Mouse (Mus musculus): ENCODE data around the gene Yif1b.

Gene Yif1b

DNA sequence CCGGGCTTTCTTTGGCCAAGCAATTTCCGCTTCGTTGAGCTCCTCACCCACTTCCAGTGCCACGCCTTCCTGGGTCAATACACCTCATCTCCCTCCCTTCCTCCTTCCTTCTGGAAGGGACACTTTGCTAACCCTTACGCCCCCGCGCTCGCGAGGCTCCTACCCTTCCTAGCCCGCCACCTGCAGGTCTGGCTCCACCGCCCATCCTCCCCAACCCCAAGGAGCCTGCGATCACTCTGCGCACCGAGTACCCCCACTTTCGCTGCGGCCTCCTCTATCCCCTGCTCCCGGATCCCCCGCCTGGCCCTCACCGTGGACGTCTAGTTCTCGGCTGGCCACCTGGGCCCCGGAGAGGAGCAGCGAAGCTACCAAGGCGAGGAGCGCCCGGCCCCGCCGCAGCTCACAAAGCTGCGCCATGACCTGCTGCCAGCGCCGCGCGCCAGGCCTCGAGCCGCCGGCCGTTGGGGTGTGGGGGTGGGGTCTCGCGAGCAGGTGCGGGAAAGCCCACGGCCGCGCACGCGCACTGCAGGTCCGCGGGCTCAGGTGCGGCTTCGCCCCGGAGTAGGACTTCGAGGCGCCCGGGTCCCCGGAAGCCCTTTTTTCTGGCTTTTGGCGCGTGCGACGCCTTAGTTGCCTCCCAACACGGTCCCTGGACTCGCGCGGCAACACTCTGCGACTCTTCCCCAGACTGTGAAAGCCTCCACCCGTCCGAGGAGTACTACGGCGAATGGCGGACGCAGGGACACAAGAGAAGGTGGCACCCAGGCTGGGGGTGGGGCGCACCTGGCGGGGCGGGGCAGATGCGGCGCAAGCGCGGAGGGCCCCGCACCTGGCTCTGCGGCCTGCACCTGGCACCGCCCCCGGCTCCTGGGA is 43.3 kb downstream of the Yif1b start, which contains the start of gene Spint2:
Spint2 (minus strand) TSS at position 712 of the 873 bp plus-strand sequence.
- Histone ChIP-seq H3K27me3 (ENCODE audit: insufficient read depth, low read length) (peaks cover 7% of the 10 kb centered on the region; the same call in 1 of the 2 replicates), H3K4me1 (replicated peaks; ENCODE audit: low read depth, low read length) (peaks cover 67% of the 10 kb centered on the region), H3K9me3 (ENCODE audit: low read length) (no peaks in the 10 kb centered on the region), H3K36me3 (ENCODE audit: insufficient read depth, low read length) (peaks cover 31% of the 10 kb centered on the region), H3K4me3 (replicated peaks; ENCODE audit: low read length) (peak within 1 kb of the TSS; percentile 92)
- TF ChIP-seq NANOG (IDR thresholded peaks at IDR 0.05; ENCODE audit: borderline replicate concordance, low read length): no peak
- no peak for TF ChIP-seq POU5F1 (IDR thresholded peaks at IDR 0.05; ENCODE audit: borderline replicate concordance, low read length)
- no peak for TF ChIP-seq CTCF (conservative IDR thresholded peaks at IDR 0.05; ENCODE audit: low read length)

DNA sequence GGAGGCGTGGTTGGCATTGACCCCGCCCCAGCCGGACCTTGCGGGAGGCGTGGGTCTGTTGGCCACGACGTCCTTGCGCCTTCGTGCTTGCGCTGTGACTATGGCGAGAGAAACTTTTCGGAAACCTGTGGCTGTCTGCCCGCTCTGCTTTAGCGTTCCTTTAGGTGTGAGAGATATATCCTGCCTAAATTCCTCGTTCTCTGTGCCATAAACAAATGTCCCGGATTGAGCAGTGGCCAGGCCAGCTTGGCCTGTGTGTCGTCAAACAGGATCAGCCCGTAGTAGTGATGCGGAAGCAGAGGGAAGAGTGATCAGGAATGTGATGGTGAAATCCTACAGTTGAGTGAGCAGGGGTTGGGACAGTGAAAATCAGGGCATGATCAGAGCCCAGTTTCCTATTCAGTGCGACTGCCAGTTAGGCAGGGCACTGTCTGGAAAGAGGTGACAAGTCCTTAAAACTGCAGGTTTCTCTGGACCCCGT is 44.0 kb downstream of the Yif1b start:
- Histone ChIP-seq H3K4me1 (replicated peaks; ENCODE audit: low read depth, low read length) (peaks cover 62% of the 10 kb centered on the region), H3K27me3 (ENCODE audit: insufficient read depth, low read length) (peaks cover 7% of the 10 kb centered on the region; the same call in 1 of the 2 replicates), H3K9me3 (ENCODE audit: low read length) (no peaks in the 10 kb centered on the region), H3K36me3 (ENCODE audit: insufficient read depth, low read length) (peaks cover 24% of the 10 kb centered on the region), H3K4me3 (replicated peaks; ENCODE audit: low read length) (peak overlapping the region; percentile 92)
- no peak for TF ChIP-seq CTCF (conservative IDR thresholded peaks at IDR 0.05; ENCODE audit: low read length)
- TF ChIP-seq NANOG (IDR thresholded peaks at IDR 0.05; ENCODE audit: borderline replicate concordance, low read length): no peak
- TF ChIP-seq POU5F1 (IDR thresholded peaks at IDR 0.05; ENCODE audit: borderline replicate concordance, low read length): no peak

DNA sequence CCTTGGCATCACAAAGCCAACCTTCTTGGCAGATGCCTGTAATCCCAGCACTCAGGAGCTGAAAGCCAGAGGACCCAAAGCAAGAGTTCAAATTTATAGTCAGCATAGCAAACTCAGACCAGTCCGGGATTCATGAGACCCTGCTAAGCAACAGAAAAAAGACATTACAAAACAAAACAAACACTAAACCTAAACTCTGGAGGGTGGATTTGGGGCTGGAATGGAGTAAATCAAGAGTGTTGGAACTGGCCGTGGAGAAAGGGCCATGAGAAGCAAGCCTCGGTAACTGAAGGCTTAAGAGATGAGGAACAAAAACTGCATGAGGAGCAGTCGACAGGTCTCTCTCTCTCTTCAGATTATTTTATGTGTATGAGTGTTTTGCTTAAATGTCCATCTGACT is 45.7 kb downstream of the Yif1b start:
- Histone ChIP-seq H3K4me1 (replicated peaks; ENCODE audit: low read depth, low read length) (peaks cover 52% of the 10 kb centered on the region), H3K9me3 (ENCODE audit: low read length) (peaks cover 6% of the 10 kb centered on the region), H3K36me3 (ENCODE audit: insufficient read depth, low read length) (peaks cover 6% of the 10 kb centered on the region), H3K4me3 (replicated peaks; ENCODE audit: low read length) (no peak overlapping the region), H3K27me3 (ENCODE audit: insufficient read depth, low read length) (peaks cover 7% of the 10 kb centered on the region; the same call in 1 of the 2 replicates)
- TF ChIP-seq CTCF (conservative IDR thresholded peaks at IDR 0.05; ENCODE audit: low read length): no peak
- no peak for TF ChIP-seq POU5F1 (IDR thresholded peaks at IDR 0.05; ENCODE audit: borderline replicate concordance, low read length)
- TF ChIP-seq NANOG (IDR thresholded peaks at IDR 0.05; ENCODE audit: borderline replicate concordance, low read length): no peak

DNA sequence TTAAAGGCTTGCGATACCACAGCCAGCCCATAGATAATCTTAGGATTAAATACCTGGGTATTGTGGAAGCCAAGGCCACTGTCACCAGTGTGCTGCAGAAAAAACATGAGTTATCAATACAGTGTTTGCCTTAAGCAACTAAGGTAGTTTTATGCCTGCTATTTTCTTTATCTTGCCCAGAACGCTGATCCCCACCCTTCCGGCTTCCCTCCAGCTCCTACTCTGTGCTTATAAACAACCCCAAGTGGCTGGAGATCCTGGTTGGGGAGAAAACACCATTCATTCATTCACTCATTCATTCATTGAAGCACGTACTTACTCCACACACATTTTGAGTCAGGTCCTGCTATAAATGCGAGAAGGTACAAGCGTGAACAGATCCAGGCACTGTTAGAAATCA is 46.4 kb downstream of the Yif1b start:
- H3K27me3 ChIP-seq (ENCODE audit: insufficient read depth, low read length): peaks cover 7% of the 10 kb centered on the region; the same call in 1 of the 2 replicates
- no peaks in the 10 kb centered on the region for H3K36me3 ChIP-seq (ENCODE audit: insufficient read depth, low read length)
- H3K9me3 ChIP-seq (ENCODE audit: low read length): peaks cover 6% of the 10 kb centered on the region
- TF ChIP-seq NANOG (IDR thresholded peaks at IDR 0.05; ENCODE audit: borderline replicate concordance, low read length) (no peak), CTCF (conservative IDR thresholded peaks at IDR 0.05; ENCODE audit: low read length) (no peak), POU5F1 (IDR thresholded peaks at IDR 0.05; ENCODE audit: borderline replicate concordance, low read length) (no peak)
- peaks cover 48% of the 10 kb centered on the region for H3K4me1 ChIP-seq (replicated peaks; ENCODE audit: low read depth, low read length)
- H3K4me3 ChIP-seq (replicated peaks; ENCODE audit: low read length): no peak overlapping the region

DNA sequence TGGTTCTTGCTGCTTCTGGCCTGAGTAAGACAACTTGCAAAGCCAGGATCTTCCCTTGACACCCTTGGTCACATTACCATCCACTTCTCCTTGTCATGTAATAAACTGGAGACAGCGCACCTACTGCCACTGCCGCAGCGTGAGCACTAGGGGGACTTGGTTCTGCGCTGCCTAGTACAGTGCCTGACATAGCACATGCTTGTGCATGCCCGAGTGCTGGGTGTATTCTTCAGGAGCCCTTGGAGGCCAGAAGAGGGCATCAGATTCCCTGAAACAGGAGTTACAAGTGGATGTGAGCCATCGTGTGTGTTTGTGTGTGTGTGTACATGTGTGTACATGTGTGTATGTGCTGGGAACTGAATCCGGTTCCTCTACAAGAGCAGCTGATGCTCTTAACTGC is 49.4 kb downstream of the Yif1b start:
- no peak overlapping the region for H3K4me3 ChIP-seq (replicated peaks; ENCODE audit: low read length)
- peaks cover 7% of the 10 kb centered on the region; the same call in 1 of the 2 replicates for H3K27me3 ChIP-seq (ENCODE audit: insufficient read depth, low read length)
- H3K36me3 ChIP-seq (ENCODE audit: insufficient read depth, low read length): peaks cover 10% of the 10 kb centered on the region
- TF ChIP-seq POU5F1 (IDR thresholded peaks at IDR 0.05; ENCODE audit: borderline replicate concordance, low read length): no peak
- TF ChIP-seq CTCF (conservative IDR thresholded peaks at IDR 0.05; ENCODE audit: low read length): 0 out of 2 replicates have a peak, but pooled peaks have one; percentile 4
- H3K9me3 ChIP-seq (ENCODE audit: low read length): peaks cover 6% of the 10 kb centered on the region
- peaks cover 58% of the 10 kb centered on the region for H3K4me1 ChIP-seq (replicated peaks; ENCODE audit: low read depth, low read length)

DNA sequence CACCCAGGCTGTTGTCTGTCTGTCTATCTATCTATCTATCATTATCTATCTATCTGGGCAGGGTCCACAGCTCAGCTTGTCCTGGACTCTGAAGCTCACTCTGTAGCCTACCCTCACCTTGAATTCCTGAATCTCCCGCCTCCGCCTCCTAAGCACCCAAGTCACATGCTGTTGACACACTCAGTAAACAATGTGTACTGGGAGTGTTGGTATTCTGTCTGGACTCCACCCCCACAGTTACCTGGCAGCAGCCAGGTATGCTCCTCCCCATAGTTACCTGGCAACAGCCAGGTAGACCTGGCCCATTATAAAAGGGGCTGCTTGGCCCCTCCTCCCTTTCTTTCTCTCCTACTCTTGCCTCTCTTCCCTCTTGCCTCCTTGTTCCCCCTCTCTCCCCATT is 50.0 kb downstream of the Yif1b start:
- Histone ChIP-seq H3K4me1 (replicated peaks; ENCODE audit: low read depth, low read length) (peaks cover 60% of the 10 kb centered on the region), H3K36me3 (ENCODE audit: insufficient read depth, low read length) (peaks cover 15% of the 10 kb centered on the region), H3K27me3 (ENCODE audit: insufficient read depth, low read length) (peaks cover 7% of the 10 kb centered on the region; the same call in 1 of the 2 replicates), H3K9me3 (ENCODE audit: low read length) (peaks cover 6% of the 10 kb centered on the region), H3K4me3 (replicated peaks; ENCODE audit: low read length) (no peak overlapping the region)
- TF ChIP-seq POU5F1 (IDR thresholded peaks at IDR 0.05; ENCODE audit: borderline replicate concordance, low read length) (no peak), NANOG (IDR thresholded peaks at IDR 0.05; ENCODE audit: borderline replicate concordance, low read length) (no peak), CTCF (conservative IDR thresholded peaks at IDR 0.05; ENCODE audit: low read length) (no peak)

DNA sequence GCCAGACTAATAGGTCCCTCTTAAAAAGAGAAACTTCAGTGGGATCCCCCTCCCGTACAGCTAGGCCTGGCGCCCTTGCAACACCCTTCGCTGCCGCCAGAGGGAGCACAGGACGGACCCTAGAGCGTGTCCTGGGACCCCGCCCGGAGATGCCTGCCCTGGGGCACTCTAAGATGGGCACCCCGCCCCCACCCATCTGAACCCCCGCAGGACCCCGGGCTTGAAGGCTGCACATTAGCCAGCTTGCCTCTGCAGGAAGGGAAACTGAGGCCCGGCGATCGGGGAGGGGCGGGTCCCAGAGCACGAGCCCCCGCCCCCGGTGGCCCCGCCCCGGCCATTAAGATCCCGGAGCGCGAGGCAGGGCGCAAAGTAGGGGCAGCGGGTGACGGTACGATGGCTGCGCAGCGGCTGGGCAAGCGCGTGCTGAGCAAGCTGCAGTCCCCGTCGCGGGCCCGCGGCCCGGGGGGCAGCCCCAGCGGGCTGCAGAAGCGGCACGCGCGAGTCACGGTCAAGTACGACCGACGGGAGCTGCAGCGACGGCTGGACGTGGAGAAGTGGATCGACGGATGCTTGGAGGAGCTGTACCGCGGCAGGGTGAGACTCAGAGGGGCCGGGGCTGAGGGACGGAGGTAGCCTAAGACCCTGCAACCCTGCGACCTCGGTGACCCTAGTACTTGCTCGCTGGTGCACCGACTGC is 51.0 kb downstream of the Yif1b start, which contains the start of gene Ppp1r14a:
Ppp1r14a (plus strand) TSS at position 367 of the 697 bp plus-strand sequence.
- Histone ChIP-seq H3K27me3 (ENCODE audit: insufficient read depth, low read length) (peaks cover 7% of the 10 kb centered on the region; the same call in 1 of the 2 replicates), H3K9me3 (ENCODE audit: low read length) (peaks cover 6% of the 10 kb centered on the region), H3K4me1 (replicated peaks; ENCODE audit: low read depth, low read length) (peaks cover 70% of the 10 kb centered on the region), H3K4me3 (replicated peaks; ENCODE audit: low read length) (peak within 1 kb of the TSS; percentile 85), H3K36me3 (ENCODE audit: insufficient read depth, low read length) (peaks cover 15% of the 10 kb centered on the region)
- TF ChIP-seq POU5F1 (IDR thresholded peaks at IDR 0.05; ENCODE audit: borderline replicate concordance, low read length): no peak
- TF ChIP-seq CTCF (conservative IDR thresholded peaks at IDR 0.05; ENCODE audit: low read length): peak; percentile 95
- no peak for TF ChIP-seq NANOG (IDR thresholded peaks at IDR 0.05; ENCODE audit: borderline replicate concordance, low read length)

DNA sequence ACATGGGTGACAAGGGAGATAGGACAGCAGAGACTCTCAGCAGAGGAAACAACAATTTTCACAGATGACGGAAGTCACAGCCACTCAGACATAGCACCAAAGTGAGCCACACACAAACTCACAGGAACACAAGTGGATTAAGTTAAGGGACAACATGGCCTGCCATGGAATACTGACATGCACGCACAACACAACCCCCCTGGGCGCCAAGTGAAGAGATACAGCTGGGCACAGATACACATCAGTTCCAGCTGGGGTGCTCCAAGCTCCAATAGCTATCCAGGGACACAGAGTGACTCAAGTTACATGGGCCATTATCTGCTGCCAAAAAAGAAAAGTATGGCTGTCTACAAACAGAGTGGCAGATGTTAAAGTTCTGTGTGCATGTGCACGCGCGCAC is 51.7 kb downstream of the Yif1b start:
- H3K4me1 ChIP-seq (replicated peaks; ENCODE audit: low read depth, low read length): peaks cover 72% of the 10 kb centered on the region
- H3K36me3 ChIP-seq (ENCODE audit: insufficient read depth, low read length): peaks cover 15% of the 10 kb centered on the region
- H3K4me3 ChIP-seq (replicated peaks; ENCODE audit: low read length): peak overlapping the region; percentile 85
- peaks cover 5% of the 10 kb centered on the region; the same call in 1 of the 2 replicates for H3K27me3 ChIP-seq (ENCODE audit: insufficient read depth, low read length)
- TF ChIP-seq POU5F1 (IDR thresholded peaks at IDR 0.05; ENCODE audit: borderline replicate concordance, low read length) (no peak), CTCF (conservative IDR thresholded peaks at IDR 0.05; ENCODE audit: low read length) (no peak), NANOG (IDR thresholded peaks at IDR 0.05; ENCODE audit: borderline replicate concordance, low read length) (no peak)
- peaks cover 6% of the 10 kb centered on the region for H3K9me3 ChIP-seq (ENCODE audit: low read length)

Data from E14TG2a.4 (cell line).